Comparison of ENCODE assay signal across 15 mouse cellular contexts in genomic region chr8:72365016-72365415, GRCm38 (mm10). TPM values are rescaled to one million over a fixed set of nuclear protein-coding genes. Genes with fewer than 3 reads are reported as not detected.
DNase-seq lines count a peak whose midpoint lies in the region; ATAC-seq and TF ChIP-seq lines count a peak whose summit lies in the region.
"Had no signal": no experiment of that assay in that cellular context is flagged by ENCODE, and none has a peak within 500 bp of the region (broad histone marks: within the 10 kb centered on the region; RNA-seq: fewer than 3 reads in every experiment).

No protein-coding gene starts in this region.

- no peak for ATAC-seq in kidney, embryonic 16.5 days (ENCODE audit: low FRiP score, low TSS enrichment)

- H3K4me1 ChIP-seq in kidney, adult 2 months (ENCODE audit: control insufficient read depth, insufficient read depth, low read length): no peaks in the 10 kb centered on the region
- no peaks in the 10 kb centered on the region for H3K4me1 ChIP-seq in kidney, embryonic 16.5 days (ENCODE audit: insufficient read depth, low read length)
- H3K4me1 ChIP-seq in testis, adult 2 months (ENCODE audit: control insufficient read depth, insufficient read depth, low read length): no peaks in the 10 kb centered on the region
- peaks cover 0 to 52% of the 10 kb centered on the region in 2 experiments; a peak in 2 of 4 replicates for H3K4me1 ChIP-seq in CH12.LX (ENCODE audit: control insufficient read depth in 1 of 2, insufficient read depth in 2 of 2)
- H3K4me1 ChIP-seq: hindbrain, embryonic 15.5 days; midbrain, embryonic 15.5 days had no signal

- no peaks in the 10 kb centered on the region for H3K79me2 ChIP-seq in CH12.LX (replicated peaks; ENCODE audit: control insufficient read depth, extremely low read depth, insufficient read depth, poor library complexity, severe bottlenecking)

- H3K9ac ChIP-seq in kidney, embryonic 16.5 days (replicated peaks; ENCODE audit: low read length): no peak overlapping the region
- no peak overlapping the region for H3K9ac ChIP-seq in CH12.LX (ENCODE audit: insufficient read depth, low read depth)
- H3K9ac ChIP-seq: embryonic facial prominence, embryonic 13.5 days; forebrain, postnatal 0 days; hindbrain, embryonic 15.5 days; liver, postnatal 0 days; midbrain, embryonic 15.5 days had no signal

- 84% methylated on average over 2 of the region's 2 CpGs for WGBS in kidney, adult 2 months
- WGBS in kidney, embryonic 16.5 days: 93% methylated on average over 2 of the region's 2 CpGs

- no peaks in the 10 kb centered on the region; the same call in 1 of the 2 replicates for H3K36me3 ChIP-seq in kidney, adult 2 months (ENCODE audit: control insufficient read depth, insufficient read depth, low read length)
- H3K36me3 ChIP-seq in kidney, embryonic 16.5 days (ENCODE audit: insufficient read depth, low read length): peaks cover 53% of the 10 kb centered on the region
- no peaks in the 10 kb centered on the region; the same call in 1 of the 2 replicates for H3K36me3 ChIP-seq in testis, adult 2 months (ENCODE audit: control insufficient read depth, insufficient read depth, low read length)
- peaks cover 52 to 93% of the 10 kb centered on the region in 2 experiments for H3K36me3 ChIP-seq in CH12.LX (replicated peaks in 1 of 2; ENCODE audit: control insufficient read depth in 1 of 2, insufficient read depth in 1 of 2, low read length in 1 of 2)

- TF ChIP-seq CTCF in kidney, adult 2 months (conservative IDR thresholded peaks at IDR 0.05; ENCODE audit: insufficient read depth, insufficient read length, low read depth, low read length): no peak
- TF ChIP-seq CTCF in testis, adult 2 months (IDR thresholded peaks at IDR 0.05; ENCODE audit: control insufficient read depth, insufficient read depth, insufficient replicate concordance, low read depth, low read length): no peak
- no peak for TF ChIP-seq CTCF in CH12.LX (conservative IDR thresholded peaks at IDR 0.05 in 1 of 2, IDR thresholded peaks at IDR 0.05 in 1 of 2; ENCODE audit: low read depth in 2 of 2, low read length in 2 of 2)

- TF ChIP-seq POLR2A in kidney, adult 2 months (IDR thresholded peaks at IDR 0.05; ENCODE audit: low read depth, low read length): no peak
- TF ChIP-seq POLR2A in testis, adult 2 months (IDR thresholded peaks at IDR 0.05; ENCODE audit: control insufficient read depth, low read depth, low read length): no peak
- no peak for TF ChIP-seq POLR2A in CH12.LX (IDR thresholded peaks at IDR 0.05; ENCODE audit: low read depth, low read length)

- peak; percentile 27 for DNase-seq in kidney, adult 2 months
- no peak for DNase-seq in testis, postnatal 14 days (ENCODE audit: low spot score)
- no peak for DNase-seq in CH12.LX (ENCODE audit: extremely low read depth)
- peak; percentile 70 for DNase-seq in naive thymus-derived CD4-positive, alpha-beta T cell, adult 2 months (ENCODE audit: low read depth)
- DNase-seq in urinary bladder, postnatal 36 days (ENCODE audit: low spot score in 2 of 2): no peak
- no peak for DNase-seq in ovary, postnatal 36 days (ENCODE audit: low spot score)
- DNase-seq: adrenal gland, postnatal 25 days; liver; liver, postnatal 0 days had no signal

- no peaks in the 10 kb centered on the region for H3K27me3 ChIP-seq in kidney, adult 2 months (replicated peaks; ENCODE audit: control insufficient read depth, insufficient read depth, low read length)
- no peaks in the 10 kb centered on the region for H3K27me3 ChIP-seq in kidney, embryonic 16.5 days (ENCODE audit: insufficient read depth, low read length)
- H3K27me3 ChIP-seq in testis, adult 2 months (ENCODE audit: control insufficient read depth, insufficient read depth, low read length): no peaks in the 10 kb centered on the region
- no peaks in the 10 kb centered on the region for H3K27me3 ChIP-seq in CH12.LX (replicated peaks)
- H3K27me3 ChIP-seq: embryonic facial prominence, embryonic 13.5 days; hindbrain, embryonic 15.5 days; midbrain, embryonic 15.5 days had no signal

- peak overlapping the region; percentile 68 for H3K27ac ChIP-seq in kidney, adult 2 months (ENCODE audit: insufficient read depth, low read depth, low read length)
- H3K27ac ChIP-seq in kidney, embryonic 16.5 days (ENCODE audit: low read length): no peak overlapping the region
- H3K27ac ChIP-seq in testis, adult 2 months (ENCODE audit: control insufficient read depth, insufficient read depth, low read depth, low read length): no peak overlapping the region
- no peak overlapping the region for H3K27ac ChIP-seq in CH12.LX (ENCODE audit: insufficient read depth, low read depth)
- H3K27ac ChIP-seq: embryonic facial prominence, embryonic 13.5 days; hindbrain, embryonic 15.5 days; midbrain, embryonic 15.5 days had no signal

- TF ChIP-seq EP300 in CH12.LX (IDR thresholded peaks at IDR 0.05; ENCODE audit: low read length): no peak

- dilution Hi-C loops in CH12.LX (cut with MboI; ENCODE audit: extremely low pct_ligation_motif_present, extremely low pct_unique_long_range_greater_than_20kb, low sequenced_read_pairs): no loop called here

- no peak for TF ChIP-seq RAD21 in CH12.LX (IDR thresholded peaks at IDR 0.05; ENCODE audit: low read depth, low read length)

- no peaks in the 10 kb centered on the region for H3K9me3 ChIP-seq in kidney, embryonic 16.5 days (ENCODE audit: low read length)
- peaks cover 4% of the 10 kb centered on the region for H3K9me3 ChIP-seq in CH12.LX (replicated peaks; ENCODE audit: low read length)
- H3K9me3 ChIP-seq: embryonic facial prominence, embryonic 13.5 days; hindbrain, embryonic 15.5 days; midbrain, embryonic 15.5 days had no signal

- 0 out of 2 replicates have a peak overlapping the region, but pooled peaks have one; percentile 16 for H3K4me3 ChIP-seq in kidney, adult 2 months (ENCODE audit: insufficient read depth, low read depth, low read length)
- H3K4me3 ChIP-seq in kidney, embryonic 16.5 days (ENCODE audit: low read length): no peak overlapping the region
- peak overlapping the region; percentile 64 for H3K4me3 ChIP-seq in testis, adult 2 months (ENCODE audit: control insufficient read depth, low read depth, low read length)
- no peak overlapping the region for H3K4me3 ChIP-seq in CH12.LX (replicated peaks in 1 of 3; ENCODE audit: low read depth in 2 of 3, low read length in 2 of 3, poor library complexity in 1 of 3)
- H3K4me3 ChIP-seq: embryonic facial prominence, embryonic 13.5 days; hindbrain, embryonic 15.5 days; midbrain, embryonic 15.5 days had no signal

- H3K4me2 ChIP-seq in kidney, embryonic 16.5 days (replicated peaks; ENCODE audit: low read depth, low read length): no peak overlapping the region
- no peak overlapping the region for H3K4me2 ChIP-seq in CH12.LX (ENCODE audit: insufficient read depth, low read depth, poor library complexity, severe bottlenecking)
- H3K4me2 ChIP-seq: embryonic facial prominence, embryonic 13.5 days; hindbrain, embryonic 15.5 days; midbrain, embryonic 15.5 days had no signal

- in situ Hi-C loops in CH12.LX (cut with MboI; ENCODE audit: low pct_ligation_motif_present, low pct_unique_long_range_greater_than_20kb, low sequenced_read_pairs): loop anchor here (5.0 kb wide), 1 partner anchor 37 kb away; no protein-coding TSS in a partner anchor

TF ChIP-seq in CH12.LX, 34 proteins besides CTCF, POLR2A, EP300 and RAD21:
- TF ChIP-seq KAT2A (IDR thresholded peaks at IDR 0.05; ENCODE audit: insufficient replicate concordance, low read length) (no peak), CHD1 (IDR thresholded peaks at IDR 0.05; ENCODE audit: low read depth, low read length) (no peak), ZNF384 (IDR thresholded peaks at IDR 0.05; ENCODE audit: low read depth, low read length) (peak; percentile 52)
TF ChIP-seq in CH12.LX: peak in this region for 1.

RNA-seq across cellular contexts. Expression of gene Klf2, which starts 46.2 kb away (rescaled TPM):
- 20.9 and 22.2 TPM in 2 replicates for polyA plus RNA-seq in kidney, adult 2 months (2012; rRNA removed)
- 10.1 and 10.4 TPM in 2 replicates for polyA plus RNA-seq in kidney, embryonic 16.5 days (2015; fragmentation: Nextera tagmentation; extraction: Ambion mirVana)
- 10.6 and 13.5 TPM in 2 replicates for polyA plus RNA-seq in testis, adult 2 months (2012; rRNA removed)
- total RNA-seq in CH12.LX (2012; rRNA removed) (not detected in 2 replicates), CH12.LX (2014; rRNA removed) (0.12 and 0.16 TPM in 2 replicates)
- polyA plus RNA-seq in CH12.LX (2012; ENCODE audit: insufficient read length, low read depth): 0.74 and 1.4 TPM in 2 replicates

RNA-seq across cellular contexts. Expression of gene Eps15l1, which starts 56.2 kb away (rescaled TPM):
- polyA plus RNA-seq in kidney, adult 2 months (2012; rRNA removed): 30.3 and 31.9 TPM in 2 replicates
- polyA plus RNA-seq in kidney, embryonic 16.5 days (2015; fragmentation: Nextera tagmentation; extraction: Ambion mirVana): 61.3 and 62.7 TPM in 2 replicates
- 11.9 and 12.0 TPM in 2 replicates for polyA plus RNA-seq in testis, adult 2 months (2012; rRNA removed)
- total RNA-seq in CH12.LX (2012; rRNA removed): 25.1 and 25.6 TPM in 2 replicates
- total RNA-seq in CH12.LX (2014; rRNA removed): 21.7 and 22.2 TPM in 2 replicates
- polyA plus RNA-seq in CH12.LX (2012; ENCODE audit: insufficient read length, low read depth): 48.3 and 49.4 TPM in 2 replicates

RNA-seq across cellular contexts. Expression of gene Gm10282, which starts 60.0 kb away (rescaled TPM):
- 1.8 and 2.8 TPM in 2 replicates for polyA plus RNA-seq in kidney, adult 2 months (2012; rRNA removed)
- polyA plus RNA-seq in kidney, embryonic 16.5 days (2015; fragmentation: Nextera tagmentation; extraction: Ambion mirVana): 30.6 and 40.7 TPM in 2 replicates
- polyA plus RNA-seq in testis, adult 2 months (2012; rRNA removed): 1.1 and 1.7 TPM in 2 replicates
- total RNA-seq in CH12.LX (2012; rRNA removed) (16.4 and 18.3 TPM in 2 replicates), CH12.LX (2014; rRNA removed) (76.4 and 77.7 TPM in 2 replicates)
- polyA plus RNA-seq in CH12.LX (2012; ENCODE audit: insufficient read length, low read depth): 125 and 176 TPM in 2 replicates

Comparison
In these comparisons a context has a peak if more than half of its experiments do, and no peak if none do; other contexts are left out.
1. H3K4me3 ChIP-seq: peak in kidney, adult 2 months (single experiment) and testis, adult 2 months (single experiment); none in kidney, embryonic 16.5 days (single experiment) and CH12.LX (0 of 3).
2. DNase-seq: peak in kidney, adult 2 months (single experiment) and naive thymus-derived CD4-positive, alpha-beta T cell, adult 2 months (single experiment); none in testis, postnatal 14 days (single experiment), CH12.LX (single experiment), urinary bladder, postnatal 36 days (0 of 2) and ovary, postnatal 36 days (single experiment).